Mouse (Mus musculus): ENCODE measurements around the gene Cntnap1. TPM values are rescaled to one million over a fixed set of nuclear protein-coding genes. Genes with fewer than 3 reads are reported as not detected.

The Cntnap1 gene
- 12.3 and 13.5 TPM in 2 replicates for polyA plus RNA-seq (2012; rRNA removed; ENCODE audit: low replicate concordance)

GRCm38 (mm10) chr11:101170354-101170810 lies at the start of gene Cntnap1:
Gene Cntnap1, plus strand, starts transcription at chr11:101170523.

GRCm38 (mm10) chr11:101155728-101156371 lies 14.5 kb upstream of the Cntnap1 start, which contains the start of gene Tubg2:
Gene Tubg2, plus strand, starts transcription at chr11:101155907.

GRCm38 (mm10) chr11:101170811-101171610 lies 688 bp downstream of the Cntnap1 start, which contains the start of gene Plekhh3:
Gene Plekhh3, minus strand, starts transcription at chr11:101171351.

GRCm38 (mm10) chr11:101174851-101175628 lies 4.7 kb downstream of the Cntnap1 start, which contains the start of gene Ccr10:
Gene Ccr10, minus strand, starts transcription at chr11:101175443.

GRCm38 (mm10) chr11:101226065-101226701 lies 55.9 kb downstream of the Cntnap1 start, which contains the start of gene Ezh1:
Gene Ezh1, minus strand, starts transcription at chr11:101226463.

Other genes starting within 250 kb of the Cntnap1 start
- gene Stat3, start 231.0 kb upstream of the Cntnap1 start, polyA plus RNA-seq (2012; rRNA removed; ENCODE audit: low replicate concordance), result 117 and 148 TPM in 2 replicates
- gene Cavin1, start 199.6 kb upstream of the Cntnap1 start, polyA plus RNA-seq (2012; rRNA removed; ENCODE audit: low replicate concordance), result 184 and 257 TPM in 2 replicates
- gene Atp6v0a1, start 161.1 kb upstream of the Cntnap1 start, polyA plus RNA-seq (2012; rRNA removed; ENCODE audit: low replicate concordance), result 68.6 and 77.8 TPM in 2 replicates
- 43.2 and 45.4 TPM in 2 replicates for gene Naglu, start 100.5 kb upstream of the Cntnap1 start, polyA plus RNA-seq (2012; rRNA removed; ENCODE audit: low replicate concordance)
- gene Hsd17b1, start 92.1 kb upstream of the Cntnap1 start, polyA plus RNA-seq (2012; rRNA removed; ENCODE audit: low replicate concordance), result 0.24 and 0.94 TPM in 2 replicates
- gene Coasy, start 88.0 kb upstream of the Cntnap1 start, polyA plus RNA-seq (2012; rRNA removed; ENCODE audit: low replicate concordance), result 92.0 and 118 TPM in 2 replicates
- gene Mlx, start 83.2 kb upstream of the Cntnap1 start, polyA plus RNA-seq (2012; rRNA removed; ENCODE audit: low replicate concordance), result 50.5 and 97.1 TPM in 2 replicates
- gene Psmc3ip, start 75.1 kb upstream of the Cntnap1 start, polyA plus RNA-seq (2012; rRNA removed; ENCODE audit: low replicate concordance), result 0.43 and 0.62 TPM in 2 replicates
- gene Retreg3, start 50.6 kb upstream of the Cntnap1 start, polyA plus RNA-seq (2012; rRNA removed; ENCODE audit: low replicate concordance), result 81.8 and 115 TPM in 2 replicates
- gene Tubg1, start 50.6 kb upstream of the Cntnap1 start, polyA plus RNA-seq (2012; rRNA removed; ENCODE audit: low replicate concordance), result 8.4 and 17.4 TPM in 2 replicates
- gene Tubg2, start 14.6 kb upstream of the Cntnap1 start, polyA plus RNA-seq (2012; rRNA removed; ENCODE audit: low replicate concordance), result 4.1 and 4.5 TPM in 2 replicates
- gene Plekhh3, start 828 bp downstream of the Cntnap1 start, polyA plus RNA-seq (2012; rRNA removed; ENCODE audit: low replicate concordance), result 51.3 and 92.6 TPM in 2 replicates
- 2.9 and 6.8 TPM in 2 replicates for gene Ccr10, start 4.9 kb downstream of the Cntnap1 start, polyA plus RNA-seq (2012; rRNA removed; ENCODE audit: low replicate concordance)
- gene Ezh1, start 55.9 kb downstream of the Cntnap1 start, polyA plus RNA-seq (2012; rRNA removed; ENCODE audit: low replicate concordance), result 34.7 and 54.3 TPM in 2 replicates
- 138 and 195 TPM in 2 replicates for gene Ramp2, start 75.5 kb downstream of the Cntnap1 start, polyA plus RNA-seq (2012; rRNA removed; ENCODE audit: low replicate concordance)
- 89.8 and 96.1 TPM in 2 replicates for gene Vps25, start 83.2 kb downstream of the Cntnap1 start, polyA plus RNA-seq (2012; rRNA removed; ENCODE audit: low replicate concordance)
- 1.9 and 2.4 TPM in 2 replicates for gene Wnk4, start 90.0 kb downstream of the Cntnap1 start, polyA plus RNA-seq (2012; rRNA removed; ENCODE audit: low replicate concordance)
- 0.05 and 0.17 TPM in 2 replicates for gene Cntd1, start 108.5 kb downstream of the Cntnap1 start, polyA plus RNA-seq (2012; rRNA removed; ENCODE audit: low replicate concordance)
- gene Coa3, start 108.6 kb downstream of the Cntnap1 start, polyA plus RNA-seq (2012; rRNA removed; ENCODE audit: low replicate concordance), result 190 and 296 TPM in 2 replicates
- gene Becn1, start 131.8 kb downstream of the Cntnap1 start, polyA plus RNA-seq (2012; rRNA removed; ENCODE audit: low replicate concordance), result 53.9 and 131 TPM in 2 replicates
- 44.3 and 89.4 TPM in 2 replicates for gene Psme3, start 145.7 kb downstream of the Cntnap1 start, polyA plus RNA-seq (2012; rRNA removed; ENCODE audit: low replicate concordance)
- 6.3 and 7.4 TPM in 2 replicates for gene Aoc2, start 154.5 kb downstream of the Cntnap1 start, polyA plus RNA-seq (2012; rRNA removed; ENCODE audit: low replicate concordance)
- 268 and 327 TPM in 2 replicates for gene Aoc3, start 160.1 kb downstream of the Cntnap1 start, polyA plus RNA-seq (2012; rRNA removed; ENCODE audit: low replicate concordance)
- gene G6pc, start 197.0 kb downstream of the Cntnap1 start, polyA plus RNA-seq (2012; rRNA removed; ENCODE audit: low replicate concordance), result 0.06 and 0.60 TPM in 2 replicates
- gene Aarsd1, start 247.1 kb downstream of the Cntnap1 start, polyA plus RNA-seq (2012; rRNA removed; ENCODE audit: low replicate concordance), result 22.4 and 22.6 TPM in 2 replicates

Measured in mammary gland, adult 2 months (tissue).